Mouse (Mus musculus) embryonic facial prominence, embryonic 10.5 days (tissue): ENCODE results near the gene Mbd5. TPM values are rescaled to one million over a fixed set of nuclear protein-coding genes. Genes with fewer than 3 reads are reported as not detected.

Experiments
- DNase-seq: peaks from one replicate; pipeline ENCODE4 v3.0.0-alpha.2; 2017; ENCODE audit warnings: low spot score
- H3K27ac ChIP-seq: fragments of 300-500 bp; sonication (generic); replicated peaks from 2 replicates; pipeline ENCODE4 v1.5.1; 2016; ENCODE audit warnings: mild to moderate bottlenecking
- H3K27me3 ChIP-seq: fragments of 300-500 bp; sonication (generic); replicated peaks from 2 replicates; pipeline ENCODE4 v1.6.1; 2016; ENCODE audit warnings: low read depth, mild to moderate bottlenecking; ENCODE audit not compliant: poor library complexity, severe bottlenecking
- H3K36me3 ChIP-seq: fragments of 300-500 bp; sonication (generic); replicated peaks from 2 replicates; pipeline ENCODE4 v1.6.1; 2016; ENCODE audit warnings: mild to moderate bottlenecking, moderate library complexity
- H3K4me1 ChIP-seq: fragments of 300-500 bp; sonication (generic); 2 replicates; pipeline ENCODE4 v1.6.1; 2016
- H3K4me3 ChIP-seq: fragments of 300-500 bp; sonication (generic); 2 replicates; pipeline ENCODE4 v1.5.1; 2016; ENCODE audit warnings: mild to moderate bottlenecking, moderate library complexity
- H3K9me3 ChIP-seq: fragments of 300-500 bp; sonication (generic); 2 replicates; pipeline ENCODE4 v1.6.1; 2016; ENCODE audit warnings: mild to moderate bottlenecking
- WGBS: fragments of 180-500 bp; shearing (Covaris S2); methylation state at CpG from one replicate; pipeline ENCODE4 v1.1.7; 2016; 5-methylcytosine and 5-hydroxymethylcytosine counted together
- polyA plus RNA-seq: library from polyadenylated mRNA; unstranded; fragments of >200 nt; fragmentation: Nextera tagmentation; extraction: Ambion mirVana; gene quantifications from 2 replicates; pipeline ENCODE4 v1.2.1, GENCODE M21; 2016

Gene Mbd5
- polyA plus RNA-seq, 1 experiment from 2014 or later, result 24.6 TPM

- DNase-seq, result no peak
- Histone ChIP-seq H3K9me3 (no peaks in the 10 kb centered on the region), H3K4me1 (peaks cover 4% of the 10 kb centered on the region; the same call in 1 of the 2 replicates), H3K27me3 (no peaks in the 10 kb centered on the region), H3K4me3 (no peak overlapping the region), H3K36me3 (no peaks in the 10 kb centered on the region), H3K27ac (no peak overlapping the region)
- WGBS, result 86% methylated on average over 7 of the region's 7 CpGs
Measured at GRCm38 (mm10) chr2:49358128-49358814, 409.0 kb downstream of the Mbd5 start.

- Histone ChIP-seq H3K36me3 (no peaks in the 10 kb centered on the region), H3K27ac (no peak overlapping the region), H3K9me3 (no peaks in the 10 kb centered on the region), H3K4me3 (no peak overlapping the region), H3K27me3 (no peaks in the 10 kb centered on the region), H3K4me1 (peaks cover 11% of the 10 kb centered on the region)
- 65% methylated on average over 4 of the region's 4 CpGs for WGBS
- DNase-seq, result peak; percentile 50
Measured at GRCm38 (mm10) chr2:49358839-49359520, 409.7 kb downstream of the Mbd5 start.

- Histone ChIP-seq H3K4me1 (peaks cover 18% of the 10 kb centered on the region), H3K27me3 (no peaks in the 10 kb centered on the region), H3K4me3 (no peak overlapping the region), H3K27ac (no peak overlapping the region), H3K9me3 (no peaks in the 10 kb centered on the region), H3K36me3 (no peaks in the 10 kb centered on the region)
- no peak for DNase-seq
- whole genome bisulfite sequencing, result 82% methylated on average over 4 of the region's 4 CpGs
Measured at GRCm38 (mm10) chr2:49359706-49360105, 410.4 kb downstream of the Mbd5 start.

GRCm38 (mm10) chr2:49364546-49364945 lies 415.2 kb downstream of the Mbd5 start:
- no peak overlapping the region for H3K27ac ChIP-seq
- no peak overlapping the region for H3K4me3 ChIP-seq
- DNase-seq, result no peak
- no peaks in the 10 kb centered on the region for H3K9me3 ChIP-seq
- no peaks in the 10 kb centered on the region for H3K27me3 ChIP-seq
- H3K36me3 ChIP-seq, result no peaks in the 10 kb centered on the region
- WGBS, result 27% methylated on average over 5 of the region's 5 CpGs
- peaks cover 21% of the 10 kb centered on the region for H3K4me1 ChIP-seq

GRCm38 (mm10) chr2:49366878-49367545 lies 417.7 kb downstream of the Mbd5 start:
- 88% methylated on average over 14 of the region's 14 CpGs for WGBS
- H3K36me3 ChIP-seq, result no peaks in the 10 kb centered on the region
- no peak for DNase-seq
- H3K4me3 ChIP-seq, result no peak overlapping the region
- H3K9me3 ChIP-seq, result no peaks in the 10 kb centered on the region
- peaks cover 17% of the 10 kb centered on the region for H3K4me1 ChIP-seq
- no peaks in the 10 kb centered on the region for H3K27me3 ChIP-seq
- H3K27ac ChIP-seq, result no peak overlapping the region

- peaks cover 17% of the 10 kb centered on the region for H3K4me1 ChIP-seq
Measured at GRCm38 (mm10) chr2:49367546-49367917, 418.2 kb downstream of the Mbd5 start.

GRCm38 (mm10) chr2:49371632-49372031 lies 422.3 kb downstream of the Mbd5 start:
- H3K36me3 ChIP-seq, result no peaks in the 10 kb centered on the region
- WGBS, result 61% methylated on average over 5 of the region's 5 CpGs
- H3K27ac ChIP-seq, result no peak overlapping the region
- H3K4me1 ChIP-seq, result peaks cover 5% of the 10 kb centered on the region
- no peaks in the 10 kb centered on the region for H3K27me3 ChIP-seq
- no peak for DNase-seq
- H3K4me3 ChIP-seq, result no peak overlapping the region
- H3K9me3 ChIP-seq, result no peaks in the 10 kb centered on the region

More at GRCm38 (mm10) chr2:49367546-49367917, 418.2 kb downstream of the Mbd5 start:
- Histone ChIP-seq H3K36me3 (no peaks in the 10 kb centered on the region), H3K9me3 (no peaks in the 10 kb centered on the region), H3K4me3 (no peak overlapping the region), H3K27me3 (no peaks in the 10 kb centered on the region), H3K27ac (no peak overlapping the region)
- DNase-seq, result no peak
- WGBS, result 76% methylated on average over 17 of the region's 17 CpGs

GRCm38 (mm10) chr2:49372586-49372985 lies 423.3 kb downstream of the Mbd5 start:
- no peaks in the 10 kb centered on the region for H3K9me3 ChIP-seq
- H3K27me3 ChIP-seq, result no peaks in the 10 kb centered on the region
- 58% methylated on average over 3 of the region's 3 CpGs for WGBS
- H3K36me3 ChIP-seq, result no peaks in the 10 kb centered on the region
- H3K4me3 ChIP-seq, result no peak overlapping the region
- no peak for DNase-seq
- no peak overlapping the region for H3K27ac ChIP-seq
- peaks cover 5% of the 10 kb centered on the region for H3K4me1 ChIP-seq

Other genes starting within 250 kb of the Mbd5 start
- 21.1 and 21.2 TPM in 2 replicates for gene Acvr2a, start 135.4 kb upstream of the Mbd5 start, polyA plus RNA-seq
- gene Orc4, start 769 bp downstream of the Mbd5 start, polyA plus RNA-seq, result 124 TPM in 2 replicates